Mouse (Mus musculus) small intestine, adult 2 months (tissue): Measurements from ENCODE around the gene Itga9.

Experiments used
- CTCF ChIP-seq: fragments of 200-500 bp; IDR thresholded peaks from 2 replicates; pipeline ENCODE4 v1.5.1; 2012; ENCODE audit warnings: low read depth, mild to moderate bottlenecking, control low read depth, inconsistent platforms, low read length, moderate library complexity, mixed read lengths; ENCODE audit not compliant: insufficient replicate concordance, insufficient read length; ENCODE audit errors: extremely low read depth
- POLR2A ChIP-seq: fragments of 200-500 bp; IDR thresholded peaks from 2 replicates; pipeline ENCODE4 v1.6.1; 2012; ENCODE audit warnings: low read depth, mild to moderate bottlenecking, control low read depth, inconsistent platforms, low read length, moderate library complexity

- TF ChIP-seq POLR2A = no peak
- no peak for TF ChIP-seq CTCF
Observed at GRCm38 (mm10) chr9:118862852-118863260, 256.4 kb downstream of the Itga9 start.
